Mouse (Mus musculus) megakaryocyte, embryonic 14.5 days (primary cell): ENCODE results near the gene Zfp787.

ENCODE experiments used
- FLI1 ChIP-seq: IDR thresholded peaks from 2 replicates; pipeline ENCODE4 v1.6.1; 2012; ENCODE audit warnings: low read length, inconsistent platforms, mixed read lengths
- GATA1 ChIP-seq: IDR thresholded peaks from 3 replicates; pipeline ENCODE4 v1.6.1; 2012; ENCODE audit warnings: mixed read lengths, low read length, inconsistent platforms, borderline replicate concordance

DNA sequence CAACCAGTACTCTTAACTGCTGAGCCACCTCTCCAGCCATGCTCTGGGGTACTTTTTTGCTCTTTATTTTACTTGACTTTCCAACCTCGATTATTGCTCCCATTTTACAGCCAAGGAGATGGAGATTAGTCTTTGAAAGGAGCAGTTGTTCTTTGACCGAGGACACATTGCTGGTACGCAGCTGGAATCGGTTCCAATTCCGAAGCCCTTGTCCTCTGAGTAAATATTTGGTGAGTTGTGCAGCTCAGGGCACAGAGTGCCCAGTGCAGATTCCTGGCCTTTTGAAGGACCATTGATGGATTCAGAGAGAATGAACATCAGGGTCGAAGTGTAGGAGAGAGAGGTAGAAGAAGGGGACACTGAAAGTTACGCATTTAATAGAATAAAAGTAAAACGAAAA, 18.1 kb upstream of the Zfp787 start:
- TF ChIP-seq GATA1 (no peak), FLI1 (no peak)
